Mouse (Mus musculus) heart, postnatal 0 days (tissue): ENCODE results near the gene D430041D05Rik.

Source experiments
- CTCF ChIP-seq: IDR thresholded peaks from 2 replicates; pipeline ENCODE4 v1.5.1; 2016; ENCODE audit warnings: antibody characterized with exemption, control low read depth, low read depth
- EP300 ChIP-seq: IDR thresholded peaks from 2 replicates; pipeline ENCODE4 v1.6.1; 2016; ENCODE audit warnings: antibody characterized with exemption, low read depth

GRCm38 (mm10) chr2:104147910-104148561, 262.8 kb downstream of the D430041D05Rik start:
- TF ChIP-seq EP300 (no peak), CTCF (no peak)
